Mouse (Mus musculus) hindbrain, postnatal 0 days (tissue): ENCODE data around the gene Slc35b3. TPM values are rescaled to one million over a fixed set of nuclear protein-coding genes. Genes with fewer than 3 reads are reported as not detected.

Experiments used
- ATAC-seq: fragments of 200-750 bp; cut with Nextera tagmentation; 2 replicates; pipeline ENCODE4 v1.8.0; 2017; ENCODE audit warnings: mild to moderate bottlenecking, moderate TSS enrichment, moderate library complexity
- DNase-seq: peaks from one replicate; pipeline ENCODE4 v3.0.0-alpha.2; 2015; ENCODE audit warnings: low spot score
- H3K27ac ChIP-seq: fragments of 300-500 bp; sonication (generic); 2 replicates; pipeline ENCODE4 v1.5.1; 2014; ENCODE audit warnings: mild to moderate bottlenecking
- H3K27me3 ChIP-seq: fragments of 300-500 bp; sonication (generic); 2 replicates; pipeline ENCODE4 v1.6.1; 2014; ENCODE audit warnings: low read length, mixed read lengths; ENCODE audit not compliant: insufficient read depth
- H3K36me3 ChIP-seq: fragments of 300-500 bp; sonication (generic); 2 replicates; pipeline ENCODE4 v1.6.1; 2014; ENCODE audit warnings: low read length, mixed read lengths; ENCODE audit not compliant: insufficient read depth
- H3K4me1 ChIP-seq: fragments of 300-500 bp; sonication (generic); 2 replicates; pipeline ENCODE4 v1.6.1; 2014; ENCODE audit warnings: antibody characterized with exemption, low read length, mixed read lengths; ENCODE audit not compliant: insufficient read depth
- H3K4me2 ChIP-seq: fragments of 300-500 bp; sonication (generic); 2 replicates; pipeline ENCODE4 v1.6.1; 2014; ENCODE audit warnings: low read depth, mild to moderate bottlenecking, low read length, moderate library complexity, mixed read lengths
- H3K4me3 ChIP-seq: fragments of 300-500 bp; sonication (generic); 2 replicates; pipeline ENCODE4 v1.5.1; 2014; ENCODE audit warnings: low read length
- H3K9ac ChIP-seq: fragments of 300-500 bp; sonication (generic); replicated peaks from 2 replicates; pipeline ENCODE4 v1.6.1; 2014; ENCODE audit warnings: mild to moderate bottlenecking, low read length, moderate library complexity, mixed read lengths
- H3K9me3 ChIP-seq: fragments of 300-500 bp; sonication (generic); 2 replicates; pipeline ENCODE4 v1.6.1; 2016; ENCODE audit warnings: low read length, mixed read lengths
- CTCF ChIP-seq: IDR thresholded peaks from 2 replicates; pipeline ENCODE4 v1.5.1; 2016; ENCODE audit warnings: antibody characterized with exemption, control low read depth, low read depth
- WGBS: fragments of 180-500 bp; shearing (Covaris S2); extraction: QIAGEN DNeasy Blood & Tissue Kit; methylation state at CpG from one replicate; pipeline ENCODE4 v1.1.7; 2014; 5-methylcytosine and 5-hydroxymethylcytosine counted together
- polyA plus RNA-seq: library from polyadenylated mRNA; unstranded; fragments of >200 nt; fragmentation: Nextera tagmentation; extraction: Ambion mirVana; gene quantifications from 2 replicates; pipeline ENCODE4 v1.2.1, GENCODE M21; 2015
- total RNA-seq: library from RNA; depleted of rRNA; stranded (reverse); fragments of >200 nt; gene quantifications from 2 replicates; pipeline ENCODE4 v1.2.3, GENCODE M21; 2014

Slc35b3 gene
- total and polyA plus RNA-seq, 2 experiments from 2014 or later: 25.9 to 28.2 TPM

DNA sequence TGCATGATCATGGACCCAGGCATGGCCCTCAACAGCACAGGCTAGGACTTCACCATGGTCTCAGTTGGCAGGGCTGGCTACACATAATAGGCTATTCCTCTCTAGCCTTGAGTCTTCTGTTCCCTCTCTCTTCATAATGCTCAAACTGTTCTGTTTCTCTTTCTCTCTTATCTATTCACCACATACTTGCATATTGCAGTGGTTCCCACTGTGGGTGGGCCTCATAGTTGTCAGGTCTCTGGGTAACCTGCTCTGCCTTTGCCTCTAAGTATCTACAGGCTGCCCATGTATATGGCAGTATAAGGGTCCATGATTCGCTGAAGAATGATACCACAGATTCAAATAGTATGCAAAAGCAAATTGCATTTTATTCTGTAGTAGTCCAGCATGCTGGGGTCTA lies 6.8 kb upstream of the Slc35b3 start:
- Histone ChIP-seq H3K4me2 (no peak overlapping the region), H3K9ac (no peak overlapping the region), H3K4me1 (no peaks in the 10 kb centered on the region), H3K4me3 (no peak overlapping the region), H3K36me3 (no peaks in the 10 kb centered on the region), H3K27me3 (no peaks in the 10 kb centered on the region), H3K9me3 (no peaks in the 10 kb centered on the region), H3K27ac (no peak overlapping the region)
- no peak for TF ChIP-seq CTCF
- 84% methylated on average over 1 of the region's 1 CpGs for WGBS
- DNase-seq (no peak), ATAC-seq (no peak)

DNA sequence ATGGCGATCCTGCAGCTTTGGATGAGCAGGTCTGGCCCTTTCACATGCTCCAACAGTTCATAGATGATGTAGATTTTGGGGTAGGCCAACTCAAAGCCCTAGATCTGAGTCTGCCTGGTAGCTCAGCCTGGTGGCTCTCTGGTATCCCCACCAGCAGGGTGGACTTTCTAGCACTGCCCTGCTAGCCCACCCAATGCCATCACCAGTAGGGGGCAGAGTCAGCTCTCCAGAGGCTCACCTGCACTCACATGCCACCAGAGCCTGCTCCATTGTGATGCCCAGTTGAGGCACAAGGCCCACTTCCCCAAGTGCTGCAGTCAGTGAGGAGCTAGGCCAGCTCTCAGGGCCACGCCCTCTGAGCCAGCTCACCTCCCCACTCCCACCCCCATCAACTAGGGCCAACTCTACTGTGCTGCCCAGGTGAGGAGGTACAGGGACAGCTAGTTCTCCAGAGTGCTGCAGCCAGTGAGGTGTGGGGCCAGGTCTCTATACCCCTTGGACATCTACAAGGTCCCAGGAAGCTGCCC lies 6.3 kb upstream of the Slc35b3 start:
- H3K4me1 ChIP-seq: no peaks in the 10 kb centered on the region
- no peaks in the 10 kb centered on the region for H3K9me3 ChIP-seq
- no peak for ATAC-seq
- no peak for TF ChIP-seq CTCF
- no peak for DNase-seq
- no peak overlapping the region for H3K4me3 ChIP-seq
- no peaks in the 10 kb centered on the region for H3K27me3 ChIP-seq
- H3K9ac ChIP-seq: no peak overlapping the region
- no peak overlapping the region for H3K4me2 ChIP-seq
- 89% methylated on average over 2 of the region's 2 CpGs for WGBS
- no peaks in the 10 kb centered on the region for H3K36me3 ChIP-seq
- no peak overlapping the region for H3K27ac ChIP-seq

DNA sequence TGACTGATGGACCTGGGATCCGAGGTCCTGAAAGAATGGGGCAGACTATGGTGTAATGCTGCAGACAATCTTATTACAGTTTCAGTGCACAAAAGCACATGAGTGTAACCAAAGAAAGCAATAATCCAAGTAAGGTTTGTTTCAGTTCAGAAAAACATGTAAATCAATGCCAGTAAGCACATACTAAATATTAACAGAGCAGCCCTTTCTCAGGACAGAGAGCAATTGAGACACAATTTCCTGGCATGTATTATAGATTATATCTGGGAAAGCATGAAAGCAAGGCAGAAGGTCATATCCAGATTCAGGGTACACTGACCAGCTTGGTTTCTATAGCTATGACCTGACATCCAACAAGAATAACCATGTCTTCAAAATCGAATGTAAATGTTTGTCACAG lies 2.1 kb upstream of the Slc35b3 start:
- no peak overlapping the region for H3K4me3 ChIP-seq
- peaks cover 11% of the 10 kb centered on the region; the same call in 1 of the 2 replicates for H3K4me1 ChIP-seq
- H3K27ac ChIP-seq: no peak overlapping the region
- no peaks in the 10 kb centered on the region for H3K27me3 ChIP-seq
- DNase-seq: no peak
- 56% methylated on average over 2 of the region's 2 CpGs for WGBS
- no peak for TF ChIP-seq CTCF
- H3K9me3 ChIP-seq: no peaks in the 10 kb centered on the region
- H3K36me3 ChIP-seq: no peaks in the 10 kb centered on the region
- no peak overlapping the region for H3K9ac ChIP-seq
- no peak overlapping the region for H3K4me2 ChIP-seq
- no peak for ATAC-seq

DNA sequence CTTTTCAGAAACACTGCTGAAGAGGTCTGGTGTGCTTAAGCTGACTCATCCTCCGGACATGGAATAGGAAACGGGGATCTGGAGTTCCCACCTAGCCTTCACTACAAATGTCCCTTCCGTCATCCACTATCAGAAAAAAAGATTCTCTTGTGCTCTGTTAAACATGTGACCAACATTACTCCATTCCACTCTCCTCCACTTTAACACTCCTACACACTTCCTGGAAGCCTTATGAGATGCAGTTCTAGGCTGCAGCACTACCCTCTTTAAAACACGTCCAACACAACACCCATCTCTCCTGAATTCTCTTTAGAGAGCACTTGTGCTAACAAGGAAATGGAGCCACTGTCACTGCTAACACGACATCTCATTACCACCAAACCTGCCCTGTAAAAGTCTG lies 2.6 kb downstream of the Slc35b3 start:
- Histone ChIP-seq H3K27me3 (no peaks in the 10 kb centered on the region), H3K9me3 (no peaks in the 10 kb centered on the region), H3K4me2 (no peak overlapping the region), H3K36me3 (peaks cover 8% of the 10 kb centered on the region; the same call in 1 of the 2 replicates), H3K9ac (no peak overlapping the region), H3K4me1 (peaks cover 11% of the 10 kb centered on the region; the same call in 1 of the 2 replicates), H3K4me3 (no peak overlapping the region), H3K27ac (no peak overlapping the region)
- ATAC-seq: no peak
- no peak for DNase-seq
- WGBS: 72% methylated on average over 5 of the region's 5 CpGs
- TF ChIP-seq CTCF: no peak

DNA sequence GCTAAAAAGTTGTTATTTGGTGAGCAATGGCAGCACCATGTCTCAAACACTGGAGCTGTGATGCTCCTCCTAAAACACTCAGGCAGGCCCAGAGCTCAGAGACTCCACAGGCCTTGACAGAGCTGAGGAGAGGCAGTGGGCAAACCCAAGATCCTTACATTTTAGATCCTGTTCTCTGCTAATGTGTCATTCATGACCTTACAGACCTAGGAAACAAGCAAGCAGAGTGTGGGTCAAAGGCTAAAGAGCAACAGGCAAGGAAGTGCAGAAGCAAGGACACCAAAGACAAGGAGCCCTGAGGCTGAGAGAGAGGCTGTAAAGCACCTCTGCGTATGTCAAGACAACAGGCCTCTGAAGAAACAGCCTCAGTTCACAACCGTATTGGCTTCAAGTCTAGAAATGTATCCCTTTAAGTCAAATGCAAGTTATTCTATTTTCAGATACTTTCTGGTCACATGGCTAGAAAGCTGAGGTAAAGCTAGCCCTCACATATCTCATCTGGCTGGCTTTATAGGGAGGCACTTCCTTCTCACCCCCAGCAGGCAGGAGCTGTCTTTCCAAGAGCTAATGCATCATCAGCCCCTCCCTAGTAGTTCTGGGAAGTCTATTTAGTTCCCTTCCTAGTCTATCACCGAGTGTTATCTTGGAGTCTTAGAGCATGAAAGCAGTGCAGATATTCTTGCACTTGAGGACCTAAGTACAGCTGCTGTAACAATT lies 14.2 kb downstream of the Slc35b3 start:
- Histone ChIP-seq H3K4me1 (no peaks in the 10 kb centered on the region), H3K27me3 (no peaks in the 10 kb centered on the region), H3K9me3 (no peaks in the 10 kb centered on the region), H3K27ac (no peak overlapping the region), H3K9ac (no peak overlapping the region), H3K4me2 (no peak overlapping the region), H3K36me3 (peaks cover 15% of the 10 kb centered on the region), H3K4me3 (no peak overlapping the region)
- DNase-seq: no peak
- TF ChIP-seq CTCF: no peak
- WGBS: 86% methylated on average over 3 of the region's 3 CpGs
- no peak for ATAC-seq

DNA sequence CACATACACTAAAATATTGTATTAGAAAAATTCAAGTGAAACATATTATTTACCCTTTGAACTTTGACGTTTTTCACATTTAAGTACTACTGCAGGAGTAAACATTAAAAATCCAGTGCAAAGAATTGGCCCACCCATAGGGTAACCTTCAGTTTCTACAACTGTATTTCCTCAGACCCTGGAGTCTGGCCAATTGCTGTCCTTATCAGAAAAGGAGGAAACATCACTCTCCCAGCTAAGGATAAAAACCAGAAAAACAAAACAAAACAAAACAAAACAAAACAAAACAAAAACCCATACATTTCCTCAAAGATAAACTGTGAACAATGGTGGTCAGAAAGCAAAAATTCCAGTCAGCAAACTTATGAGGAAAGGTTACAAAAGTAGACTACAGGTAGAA lies 14.9 kb downstream of the Slc35b3 start:
- WGBS: 88% methylated on average over 1 of the region's 1 CpGs
- no peak for TF ChIP-seq CTCF
- no peaks in the 10 kb centered on the region for H3K27me3 ChIP-seq

DNA sequence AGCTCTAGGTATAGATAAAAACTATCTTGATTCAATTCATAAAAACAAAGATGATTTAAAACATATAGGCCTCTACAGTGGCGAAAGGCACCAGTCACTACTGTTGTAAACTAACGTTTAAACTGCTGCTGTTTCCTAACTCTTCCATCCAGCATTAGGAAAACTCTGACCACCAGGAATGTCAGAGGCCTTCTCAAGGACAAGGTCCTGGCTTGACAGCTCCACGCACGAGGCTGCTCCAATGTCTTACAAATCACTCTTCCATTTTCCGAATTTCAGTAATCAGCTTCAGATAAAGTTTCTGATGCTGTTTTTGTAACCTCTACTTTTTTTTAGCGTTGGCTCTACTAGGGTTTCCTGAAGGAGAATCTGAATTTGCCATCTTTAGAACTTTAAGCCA lies 15.7 kb downstream of the Slc35b3 start:
- Histone ChIP-seq H3K27ac (no peak overlapping the region), H3K4me2 (no peak overlapping the region), H3K36me3 (peaks cover 10% of the 10 kb centered on the region), H3K9ac (no peak overlapping the region), H3K27me3 (no peaks in the 10 kb centered on the region), H3K4me1 (no peaks in the 10 kb centered on the region), H3K4me3 (no peak overlapping the region), H3K9me3 (no peaks in the 10 kb centered on the region)
- ATAC-seq (no peak), DNase-seq (no peak)
- 97% methylated on average over 6 of the region's 6 CpGs for whole genome bisulfite sequencing
- no peak for TF ChIP-seq CTCF

More for the DNA sequence above, 14.9 kb downstream of the Slc35b3 start:
- H3K4me3 ChIP-seq: no peak overlapping the region
- peaks cover 15% of the 10 kb centered on the region for H3K36me3 ChIP-seq
- ATAC-seq (no peak), DNase-seq (no peak)
- H3K9ac ChIP-seq: no peak overlapping the region
- H3K4me2 ChIP-seq: no peak overlapping the region
- no peaks in the 10 kb centered on the region for H3K9me3 ChIP-seq
- no peak overlapping the region for H3K27ac ChIP-seq
- no peaks in the 10 kb centered on the region for H3K4me1 ChIP-seq
